Mouse (Mus musculus): ENCODE measurements at regions not wholly inside any gene's neighbourhood (a gene's known extent, or its start where the extent isn't known, plus 50 kb on each side); places are given as distances from the start of the nearest gene placed in this dataset.
A peak's percentile ranks its signal among the peaks of the same experiment; 100 is the strongest.

DNA sequence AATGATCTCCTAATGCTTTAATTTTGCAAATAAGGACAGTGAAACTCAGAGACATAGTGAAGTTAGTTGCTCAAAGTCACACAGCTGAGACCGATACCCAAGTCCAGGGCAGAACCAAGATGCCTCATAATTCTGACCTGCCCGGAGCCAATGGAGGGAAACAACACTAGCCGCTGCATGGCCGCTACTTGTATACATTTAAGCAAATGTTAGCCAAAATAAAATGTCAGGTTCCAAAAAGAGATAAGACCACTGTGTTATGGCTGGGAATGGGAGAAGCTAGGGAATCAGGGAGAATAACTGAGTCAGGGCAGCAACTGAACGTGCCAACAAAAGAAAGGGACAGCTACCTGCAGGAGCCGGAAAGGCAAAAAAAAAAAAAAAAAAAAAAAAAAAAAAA lies 97.4 kb downstream of the Dad1 start:
- Histone ChIP-seq H3K4me1 (ENCODE audit: control insufficient read depth, insufficient read depth, low read length) (no peaks in the 10 kb centered on the region), H3K4me2 (replicated peaks; ENCODE audit: low read depth, low read length) (no peak overlapping the region), H3K9ac (ENCODE audit: low read depth, low read length) (no peak overlapping the region), H3K36me3 (ENCODE audit: control insufficient read depth, insufficient read depth, low read length) (no peaks in the 10 kb centered on the region), H3K9me3 (ENCODE audit: control insufficient read depth, low read length) (no peaks in the 10 kb centered on the region), H3K27ac (ENCODE audit: low read depth, low read length) (no peak overlapping the region), H3K27me3 (ENCODE audit: control insufficient read depth, insufficient read depth, low read length) (no peaks in the 10 kb centered on the region), H3K4me3 (ENCODE audit: low read length) (no peak overlapping the region)
- ATAC-seq (ENCODE audit: low FRiP score, low TSS enrichment), result no peak
- WGBS, result 89% methylated on average over 6 of the region's 6 CpGs

DNA sequence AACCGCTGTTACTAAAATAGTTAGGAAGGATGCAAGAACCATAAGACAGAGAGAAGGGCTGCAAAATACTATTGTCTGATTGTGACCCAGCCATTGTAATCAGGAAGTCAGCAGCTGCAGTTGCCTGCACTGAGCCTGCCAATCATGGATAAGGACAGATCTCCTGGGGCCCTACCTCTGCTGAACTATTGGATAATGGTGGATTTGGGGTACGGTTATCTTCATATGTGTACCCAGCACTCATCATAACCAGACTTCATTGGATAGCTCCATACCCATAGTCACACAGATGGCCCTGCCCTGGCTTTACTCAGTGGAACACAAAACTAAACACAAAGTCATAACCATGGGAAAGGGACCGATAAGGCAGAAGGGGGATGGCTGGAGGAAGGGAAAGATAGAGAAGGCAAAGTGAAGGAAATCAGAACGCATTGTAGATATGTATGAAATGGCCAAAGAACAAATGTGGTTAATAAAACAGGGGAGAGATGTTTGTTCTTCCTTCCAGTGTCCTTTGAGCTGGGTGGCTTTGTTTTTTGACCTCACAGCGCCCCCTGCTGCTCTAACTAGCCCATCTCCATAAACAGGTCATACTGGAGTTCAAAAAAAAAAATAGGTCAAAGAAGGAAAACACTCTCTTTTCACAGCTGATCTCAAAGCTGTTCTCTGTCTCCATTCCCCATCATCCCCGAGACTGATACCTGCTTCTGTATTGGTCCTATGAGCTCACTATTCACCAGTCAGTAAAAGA lies 101.2 kb downstream of the Dad1 start:
- H3K9me3 ChIP-seq (ENCODE audit: control insufficient read depth, low read length), result no peaks in the 10 kb centered on the region
- H3K27ac ChIP-seq (ENCODE audit: low read depth, low read length), result no peak overlapping the region
- H3K9ac ChIP-seq (ENCODE audit: low read depth, low read length), result no peak overlapping the region
- no peaks in the 10 kb centered on the region for H3K27me3 ChIP-seq (ENCODE audit: control insufficient read depth, insufficient read depth, low read length)
- no peaks in the 10 kb centered on the region for H3K36me3 ChIP-seq (ENCODE audit: control insufficient read depth, insufficient read depth, low read length)
- H3K4me1 ChIP-seq (ENCODE audit: control insufficient read depth, insufficient read depth, low read length), result no peaks in the 10 kb centered on the region
- WGBS, result 47% methylated on average over 6 of the region's 6 CpGs
- H3K4me3 ChIP-seq (ENCODE audit: low read length), result no peak overlapping the region
- H3K4me2 ChIP-seq (replicated peaks; ENCODE audit: low read depth, low read length), result no peak overlapping the region
- ATAC-seq (ENCODE audit: low FRiP score, low TSS enrichment), result peak; percentile 39; the same call in 1 of the 2 replicates

DNA sequence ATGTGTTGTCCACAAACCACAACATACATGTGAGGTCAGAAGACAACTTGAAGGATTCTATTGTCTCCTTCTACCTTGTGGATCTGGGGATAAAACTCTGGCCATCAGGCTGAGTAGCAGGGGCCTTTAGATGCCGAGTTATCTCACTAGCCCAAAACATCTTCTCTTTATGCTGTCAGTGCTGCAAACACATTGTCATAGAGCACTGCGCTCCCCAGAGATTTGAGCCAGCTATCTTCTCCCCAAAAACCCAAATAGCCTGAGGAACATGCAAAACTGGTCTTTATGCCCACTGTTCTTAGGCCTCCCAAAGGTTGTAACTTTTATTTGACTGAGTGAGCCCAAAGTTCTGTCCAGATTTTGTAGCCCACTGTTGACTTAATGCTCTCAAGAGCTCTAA lies 102.0 kb downstream of the Dad1 start:
- H3K36me3 ChIP-seq (ENCODE audit: control insufficient read depth, insufficient read depth, low read length), result no peaks in the 10 kb centered on the region
- H3K9me3 ChIP-seq (ENCODE audit: control insufficient read depth, low read length), result no peaks in the 10 kb centered on the region
- no peak overlapping the region for H3K4me3 ChIP-seq (ENCODE audit: low read length)
- H3K27me3 ChIP-seq (ENCODE audit: control insufficient read depth, insufficient read depth, low read length), result no peaks in the 10 kb centered on the region
- ATAC-seq (ENCODE audit: low FRiP score, low TSS enrichment), result no peak
- H3K4me2 ChIP-seq (replicated peaks; ENCODE audit: low read depth, low read length), result no peak overlapping the region
- H3K4me1 ChIP-seq (ENCODE audit: control insufficient read depth, insufficient read depth, low read length), result no peaks in the 10 kb centered on the region
- 93% methylated on average over 2 of the region's 2 CpGs for WGBS
- no peak overlapping the region for H3K9ac ChIP-seq (ENCODE audit: low read depth, low read length)
- H3K27ac ChIP-seq (ENCODE audit: low read depth, low read length), result no peak overlapping the region

DNA sequence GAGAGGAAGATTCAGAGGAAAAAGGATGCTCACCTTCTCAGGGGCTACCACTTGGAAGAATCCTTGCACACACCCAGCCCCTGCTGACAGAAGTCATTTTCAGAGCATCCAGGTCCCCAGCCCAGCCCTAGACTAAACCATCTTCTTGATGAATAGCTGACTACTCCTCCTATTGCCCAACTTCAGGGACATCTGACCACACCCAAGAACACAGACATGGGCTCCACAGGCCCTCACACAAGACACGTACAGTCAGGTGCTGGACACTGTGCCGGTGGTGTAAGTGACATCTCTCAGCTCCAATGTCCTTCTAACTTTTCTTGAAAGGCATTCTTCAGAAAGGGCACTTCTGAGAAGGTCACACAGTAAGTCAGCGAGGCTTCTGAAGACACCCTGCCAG lies 102.6 kb downstream of the Dad1 start:
- no peaks in the 10 kb centered on the region for H3K4me1 ChIP-seq (ENCODE audit: control insufficient read depth, insufficient read depth, low read length)
- no peak for ATAC-seq (ENCODE audit: low FRiP score, low TSS enrichment)
- no peak overlapping the region for H3K4me2 ChIP-seq (replicated peaks; ENCODE audit: low read depth, low read length)
- H3K36me3 ChIP-seq (ENCODE audit: control insufficient read depth, insufficient read depth, low read length), result no peaks in the 10 kb centered on the region
- H3K27me3 ChIP-seq (ENCODE audit: control insufficient read depth, insufficient read depth, low read length), result no peaks in the 10 kb centered on the region
- H3K9ac ChIP-seq (ENCODE audit: low read depth, low read length), result no peak overlapping the region
- H3K27ac ChIP-seq (ENCODE audit: low read depth, low read length), result no peak overlapping the region
- 93% methylated on average over 3 of the region's 3 CpGs for WGBS
- H3K4me3 ChIP-seq (ENCODE audit: low read length), result no peak overlapping the region
- H3K9me3 ChIP-seq (ENCODE audit: control insufficient read depth, low read length), result no peaks in the 10 kb centered on the region

DNA sequence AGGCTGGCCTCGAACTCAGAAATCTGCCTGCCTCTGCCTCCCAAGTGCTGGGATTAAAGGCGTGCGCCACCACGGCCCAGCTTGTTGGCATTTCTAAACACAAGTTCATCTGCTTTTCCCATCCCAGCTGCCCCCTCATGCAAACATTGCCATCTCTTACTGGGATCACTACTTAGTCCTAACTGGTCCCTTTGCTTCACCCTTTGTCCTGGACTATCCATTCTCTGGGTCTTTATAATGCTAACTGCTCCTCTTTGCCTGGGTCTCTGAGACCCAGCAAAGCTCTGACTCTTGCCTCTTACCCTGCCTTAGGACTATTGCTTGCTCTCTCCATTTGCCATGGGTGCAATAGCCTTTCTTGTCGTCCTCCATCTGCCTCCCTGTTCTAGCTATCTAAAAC lies 103.7 kb downstream of the Dad1 start:
- H3K4me3 ChIP-seq (ENCODE audit: low read length), result no peak overlapping the region
- no peaks in the 10 kb centered on the region for H3K9me3 ChIP-seq (ENCODE audit: control insufficient read depth, low read length)
- no peaks in the 10 kb centered on the region for H3K36me3 ChIP-seq (ENCODE audit: control insufficient read depth, insufficient read depth, low read length)
- no peak overlapping the region for H3K27ac ChIP-seq (ENCODE audit: low read depth, low read length)
- H3K27me3 ChIP-seq (ENCODE audit: control insufficient read depth, insufficient read depth, low read length), result no peaks in the 10 kb centered on the region
- 94% methylated on average over 5 of the region's 5 CpGs for WGBS
- no peak overlapping the region for H3K4me2 ChIP-seq (replicated peaks; ENCODE audit: low read depth, low read length)
- no peaks in the 10 kb centered on the region for H3K4me1 ChIP-seq (ENCODE audit: control insufficient read depth, insufficient read depth, low read length)
- ATAC-seq (ENCODE audit: low FRiP score, low TSS enrichment), result no peak
- no peak overlapping the region for H3K9ac ChIP-seq (ENCODE audit: low read depth, low read length)

DNA sequence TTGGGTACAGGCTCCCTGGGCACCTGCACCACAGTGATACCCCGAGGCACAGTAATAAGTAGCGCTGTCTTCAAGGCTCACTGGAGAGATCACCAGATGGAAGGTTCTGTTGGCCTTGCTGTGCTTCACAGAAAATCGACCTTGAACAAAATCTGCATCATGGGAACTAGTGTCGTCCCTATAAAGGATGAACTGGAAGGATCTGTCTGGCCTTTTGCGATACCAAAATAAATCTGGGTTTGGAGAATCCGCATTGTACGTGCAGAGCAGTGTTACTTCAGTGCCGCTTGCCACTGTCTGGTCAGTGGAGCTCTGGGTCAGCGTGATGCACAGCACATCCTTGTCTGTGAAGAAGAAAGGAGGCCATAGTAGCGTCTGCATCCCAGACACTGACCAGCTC lies 105.3 kb downstream of the Dad1 start:
- ATAC-seq (ENCODE audit: low FRiP score, low TSS enrichment), result no peak
- H3K27me3 ChIP-seq (ENCODE audit: control insufficient read depth, insufficient read depth, low read length), result no peaks in the 10 kb centered on the region

DNA sequence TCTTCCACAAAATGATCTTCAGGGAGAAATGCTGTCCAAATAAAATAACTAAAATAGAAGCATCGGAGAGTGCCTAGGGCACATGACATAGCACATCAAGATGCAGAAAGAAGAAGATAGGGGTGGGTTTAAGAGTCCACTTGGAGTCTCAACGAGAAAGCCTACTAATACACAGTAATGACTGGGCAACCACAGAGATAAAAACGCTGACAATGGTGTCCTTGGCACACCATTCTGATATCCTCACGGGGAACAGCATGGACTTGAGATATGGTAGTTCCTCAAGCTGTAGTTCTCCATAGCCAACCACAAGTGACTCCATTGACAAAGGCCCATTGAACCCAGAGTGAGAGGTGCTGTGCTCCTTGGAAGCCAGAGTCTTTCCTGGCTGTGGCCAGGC lies 105.8 kb downstream of the Dad1 start:
- no peak for ATAC-seq (ENCODE audit: low FRiP score, low TSS enrichment)
- WGBS, result 90% methylated on average over 4 of the region's 4 CpGs
- Histone ChIP-seq H3K27ac (ENCODE audit: low read depth, low read length) (no peak overlapping the region), H3K27me3 (ENCODE audit: control insufficient read depth, insufficient read depth, low read length) (no peaks in the 10 kb centered on the region), H3K9me3 (ENCODE audit: control insufficient read depth, low read length) (no peaks in the 10 kb centered on the region), H3K4me1 (ENCODE audit: control insufficient read depth, insufficient read depth, low read length) (no peaks in the 10 kb centered on the region), H3K4me2 (replicated peaks; ENCODE audit: low read depth, low read length) (no peak overlapping the region), H3K36me3 (ENCODE audit: control insufficient read depth, insufficient read depth, low read length) (no peaks in the 10 kb centered on the region), H3K9ac (ENCODE audit: low read depth, low read length) (no peak overlapping the region), H3K4me3 (ENCODE audit: low read length) (no peak overlapping the region)

More for the DNA sequence above, 105.3 kb downstream of the Dad1 start:
- H3K4me3 ChIP-seq (ENCODE audit: low read length), result no peak overlapping the region
- no peak overlapping the region for H3K27ac ChIP-seq (ENCODE audit: low read depth, low read length)
- no peaks in the 10 kb centered on the region for H3K4me1 ChIP-seq (ENCODE audit: control insufficient read depth, insufficient read depth, low read length)
- H3K9me3 ChIP-seq (ENCODE audit: control insufficient read depth, low read length), result no peaks in the 10 kb centered on the region
- WGBS, result 93% methylated on average over 10 of the region's 10 CpGs
- no peaks in the 10 kb centered on the region for H3K36me3 ChIP-seq (ENCODE audit: control insufficient read depth, insufficient read depth, low read length)
- no peak overlapping the region for H3K4me2 ChIP-seq (replicated peaks; ENCODE audit: low read depth, low read length)
- no peak overlapping the region for H3K9ac ChIP-seq (ENCODE audit: low read depth, low read length)

DNA sequence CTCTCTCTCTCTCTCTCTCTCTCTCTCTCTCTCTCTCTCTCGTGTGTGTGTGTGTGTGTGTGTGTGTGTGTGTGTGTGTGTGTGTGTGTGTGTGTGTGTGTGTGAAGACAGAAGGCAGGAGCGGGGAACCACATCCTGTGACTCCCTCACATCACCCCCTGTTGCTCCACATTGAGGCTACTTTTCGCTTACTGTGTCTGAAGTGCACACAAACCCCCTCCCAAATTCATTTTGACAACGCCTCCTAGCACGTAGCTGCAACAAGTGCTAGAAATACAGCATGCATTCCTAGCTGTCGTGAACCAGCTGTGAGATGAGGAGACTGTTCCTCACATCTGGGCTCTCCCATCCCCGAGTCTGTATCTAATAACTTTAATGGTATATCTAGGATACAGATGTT lies 106.4 kb downstream of the Dad1 start:
- Histone ChIP-seq H3K4me2 (replicated peaks; ENCODE audit: low read depth, low read length) (no peak overlapping the region), H3K9ac (ENCODE audit: low read depth, low read length) (no peak overlapping the region), H3K27ac (ENCODE audit: low read depth, low read length) (no peak overlapping the region), H3K4me1 (ENCODE audit: control insufficient read depth, insufficient read depth, low read length) (no peaks in the 10 kb centered on the region), H3K27me3 (ENCODE audit: control insufficient read depth, insufficient read depth, low read length) (no peaks in the 10 kb centered on the region), H3K36me3 (ENCODE audit: control insufficient read depth, insufficient read depth, low read length) (no peaks in the 10 kb centered on the region), H3K9me3 (ENCODE audit: control insufficient read depth, low read length) (no peaks in the 10 kb centered on the region), H3K4me3 (ENCODE audit: low read length) (no peak overlapping the region)
- 67% methylated on average over 5 of the region's 7 CpGs for WGBS
- no peak for ATAC-seq (ENCODE audit: low FRiP score, low TSS enrichment)

DNA sequence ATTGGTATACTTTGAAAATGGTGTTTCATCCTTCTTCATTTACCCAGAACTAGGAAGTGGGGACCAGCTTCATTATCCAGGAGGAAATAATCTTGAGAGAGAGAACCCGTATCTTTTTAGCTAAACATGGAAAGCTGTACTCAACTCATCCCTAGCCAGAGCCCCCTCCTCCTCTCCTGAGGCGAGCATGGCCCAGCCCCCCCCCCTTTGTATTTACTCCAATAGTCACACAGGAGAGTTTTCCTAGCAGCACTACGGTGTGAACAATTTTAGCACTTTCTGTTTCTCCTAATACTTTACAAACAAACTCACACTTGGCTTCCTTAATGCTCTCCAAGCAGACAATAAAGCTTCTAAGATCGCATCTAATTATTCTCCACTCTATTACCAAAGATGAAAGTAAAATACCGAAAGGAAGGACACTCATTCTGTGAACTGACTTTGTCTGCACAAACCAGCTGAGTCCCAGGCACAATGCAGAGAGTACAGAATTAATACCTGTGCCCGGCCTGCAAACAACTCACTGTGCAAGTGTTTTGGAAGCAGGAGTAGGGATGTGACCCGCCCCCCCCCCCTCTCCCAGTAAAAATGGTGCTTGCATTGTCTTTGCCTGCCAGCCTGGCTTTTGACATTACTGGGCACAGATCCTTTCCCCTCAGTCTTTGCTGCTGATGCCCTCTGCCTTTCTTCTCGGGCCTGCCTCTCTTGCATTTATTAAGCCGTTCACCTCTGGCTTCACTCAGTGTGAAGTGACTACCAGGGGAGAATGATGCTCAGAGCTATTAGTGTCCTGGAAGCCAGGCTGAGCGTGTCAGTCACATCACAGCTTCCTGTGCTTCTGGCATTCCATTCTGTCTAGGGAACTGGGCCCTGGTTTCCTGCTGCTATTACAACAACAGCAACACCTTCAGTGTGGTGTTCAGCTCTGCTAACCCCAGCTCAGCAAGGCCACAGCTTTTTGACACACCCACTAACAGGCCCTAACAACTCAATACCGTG lies 107.9 kb downstream of the Dad1 start:
- no peak overlapping the region for H3K9ac ChIP-seq (ENCODE audit: low read depth, low read length)
- no peak for ATAC-seq (ENCODE audit: low FRiP score, low TSS enrichment)
- no peaks in the 10 kb centered on the region for H3K27me3 ChIP-seq (ENCODE audit: control insufficient read depth, insufficient read depth, low read length)
- no peak overlapping the region for H3K27ac ChIP-seq (ENCODE audit: low read depth, low read length)
- H3K4me2 ChIP-seq (replicated peaks; ENCODE audit: low read depth, low read length), result no peak overlapping the region
- no peaks in the 10 kb centered on the region for H3K9me3 ChIP-seq (ENCODE audit: control insufficient read depth, low read length)
- no peaks in the 10 kb centered on the region for H3K36me3 ChIP-seq (ENCODE audit: control insufficient read depth, insufficient read depth, low read length)
- H3K4me1 ChIP-seq (ENCODE audit: control insufficient read depth, insufficient read depth, low read length), result no peaks in the 10 kb centered on the region
- no peak overlapping the region for H3K4me3 ChIP-seq (ENCODE audit: low read length)
- 37% methylated on average over 11 of the region's 11 CpGs for WGBS
